Mouse (Mus musculus) stomach, embryonic 15.5 days (tissue): Measurements from ENCODE around the gene Tmprss11b. TPM values are rescaled to one million over a fixed set of nuclear protein-coding genes. Genes with fewer than 3 reads are reported as not detected.
"Not testable (repeated sequence)": the region's sequence is repeated elsewhere in the genome, so short reads cannot be mapped to it uniquely, and the experiment has no call there.

Experiments used
- ATAC-seq: fragments of 200-750 bp; cut with Nextera tagmentation; 2 replicates; pipeline ENCODE4 v1.8.0; 2017; ENCODE audit warnings: low read depth, moderate number of reproducible peaks, moderate TSS enrichment; ENCODE audit not compliant: insufficient read depth, low FRiP score
- H3K27ac ChIP-seq: fragments of 300-500 bp; sonication (generic); 2 replicates; pipeline ENCODE4 v1.5.1; 2015; ENCODE audit warnings: mild to moderate bottlenecking, inconsistent platforms
- H3K27me3 ChIP-seq: fragments of 300-500 bp; sonication (generic); replicated peaks from 2 replicates; pipeline ENCODE4 v1.6.1; 2015; ENCODE audit warnings: inconsistent platforms
- H3K36me3 ChIP-seq: fragments of 300-500 bp; sonication (generic); 2 replicates; pipeline ENCODE4 v1.6.1; 2015; ENCODE audit warnings: inconsistent platforms
- H3K4me1 ChIP-seq: fragments of 300-500 bp; sonication (generic); 2 replicates; pipeline ENCODE4 v1.6.1; 2015; ENCODE audit warnings: inconsistent platforms
- H3K4me2 ChIP-seq: fragments of 300-500 bp; sonication (generic); 2 replicates; pipeline ENCODE4 v1.6.1; 2015; ENCODE audit warnings: mild to moderate bottlenecking, inconsistent platforms
- H3K4me3 ChIP-seq: fragments of 300-500 bp; sonication (generic); replicated peaks from 2 replicates; pipeline ENCODE4 v1.5.1; 2015; ENCODE audit warnings: inconsistent platforms
- H3K9ac ChIP-seq: fragments of 300-500 bp; sonication (generic); 2 replicates; pipeline ENCODE4 v1.6.1; 2015; ENCODE audit warnings: inconsistent platforms
- H3K9me3 ChIP-seq: fragments of 300-500 bp; sonication (generic); 2 replicates; pipeline ENCODE4 v1.6.1; 2016; ENCODE audit warnings: inconsistent platforms
- WGBS: fragments of 180-500 bp; shearing (Covaris S2); methylation state at CpG from one replicate; pipeline ENCODE4 v1.1.7; 2015; 5-methylcytosine and 5-hydroxymethylcytosine counted together
- polyA plus RNA-seq: library from polyadenylated mRNA; unstranded; fragments of >200 nt; fragmentation: Nextera tagmentation; extraction: Ambion mirVana; gene quantifications from 2 replicates; pipeline ENCODE4 v1.2.1, GENCODE M21; 2015

The Tmprss11b gene
- polyA plus RNA-seq: 3.2 and 6.0 TPM in 2 replicates

- H3K27me3 ChIP-seq: no peaks in the 10 kb centered on the region
- no peak within 1 kb of the TSS for H3K4me2 ChIP-seq
- H3K36me3 ChIP-seq: no peaks in the 10 kb centered on the region
- no peaks in the 10 kb centered on the region for H3K9me3 ChIP-seq
- no peak within 1 kb of the TSS for H3K27ac ChIP-seq
- H3K4me1 ChIP-seq: no peaks in the 10 kb centered on the region
- no peak within 1 kb of the TSS for H3K4me3 ChIP-seq
- no peak within 1 kb of the TSS for H3K9ac ChIP-seq
- no peak for ATAC-seq
- WGBS: 48% methylated on average over 5 of the region's 5 CpGs
Observed at GRCm38 (mm10) chr5:86676262-86676661, at the start of gene Tmprss11b. Gene Tmprss11b (minus strand): TSS chr5:86676362.

DNA sequence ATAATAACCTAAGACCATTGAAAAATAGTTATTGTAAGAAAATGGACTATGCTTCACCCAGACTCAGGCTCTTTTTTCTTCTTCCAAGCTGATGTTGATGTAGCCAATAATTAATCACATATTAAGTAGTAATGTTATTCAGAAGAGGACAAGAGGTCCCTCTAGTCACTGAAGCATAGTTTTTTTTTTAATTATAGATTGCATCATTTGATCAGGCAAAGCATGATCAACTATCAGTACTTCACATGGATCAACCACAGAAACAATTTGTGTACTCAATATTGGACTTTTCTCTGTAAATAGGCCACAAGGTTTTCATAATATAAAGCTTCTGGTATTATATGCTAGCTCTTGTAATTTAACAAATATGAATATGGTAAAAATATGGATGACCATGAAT lies 48.9 kb upstream of the Tmprss11b start:
- no peak overlapping the region for H3K27ac ChIP-seq
- H3K36me3 ChIP-seq: no peaks in the 10 kb centered on the region
- H3K27me3 ChIP-seq: no peaks in the 10 kb centered on the region
- no peak overlapping the region for H3K4me3 ChIP-seq
- H3K9ac ChIP-seq: no peak overlapping the region
- no peak for ATAC-seq
- H3K9me3 ChIP-seq: no peaks in the 10 kb centered on the region
- no peaks in the 10 kb centered on the region for H3K4me1 ChIP-seq
- H3K4me2 ChIP-seq: no peak overlapping the region

DNA sequence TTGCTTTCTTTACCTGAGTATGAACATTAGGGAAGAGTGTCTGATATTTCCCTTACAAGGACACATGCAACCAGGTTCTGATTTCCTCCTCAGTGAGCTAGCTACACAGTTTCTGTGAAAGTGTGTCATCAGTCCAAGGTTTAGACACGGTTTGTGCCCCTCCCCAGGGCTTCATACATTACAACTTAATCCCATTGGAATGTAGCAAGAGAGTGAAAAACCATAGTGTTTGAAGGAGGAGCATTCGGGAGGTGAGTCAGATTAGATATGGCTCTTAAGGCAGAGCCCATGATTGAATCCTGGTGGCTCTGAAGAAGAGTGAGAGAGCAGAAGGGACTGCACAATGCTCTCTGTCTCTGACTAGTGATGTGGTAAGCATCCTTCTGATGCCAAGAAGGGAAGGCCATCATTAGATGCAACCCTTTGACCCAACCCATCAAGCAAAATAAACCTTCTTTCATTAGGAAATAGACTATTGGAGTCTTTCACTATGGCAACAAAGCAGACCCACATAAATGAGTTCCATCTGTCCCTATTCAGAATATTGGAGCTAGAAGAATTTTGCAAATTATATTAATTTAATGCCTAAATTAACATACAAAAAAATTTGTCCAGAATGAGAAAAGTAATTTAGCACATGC lies 46.8 kb upstream of the Tmprss11b start:
- 50% methylated on average over 2 of the region's 2 CpGs for WGBS

DNA sequence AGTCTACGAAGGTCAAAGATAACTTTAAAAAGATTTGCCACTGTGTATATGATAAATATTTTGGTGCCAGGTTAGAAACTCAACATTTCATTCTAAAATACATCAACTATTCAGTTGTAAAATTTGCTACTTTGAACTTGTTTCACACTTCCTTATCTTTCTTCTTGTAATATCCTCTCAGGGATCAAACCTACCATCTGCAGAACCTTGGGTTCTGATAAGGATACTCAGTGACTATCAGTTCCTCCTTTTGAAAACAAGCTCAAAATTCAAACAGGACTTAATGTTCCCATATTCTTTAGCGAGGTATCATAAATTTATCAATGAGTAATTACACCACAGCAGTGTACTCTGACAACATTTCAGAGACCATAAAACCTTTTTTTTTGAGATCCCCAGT lies 38.8 kb upstream of the Tmprss11b start:
- Histone ChIP-seq H3K4me1 (no peaks in the 10 kb centered on the region), H3K4me2 (no peak overlapping the region), H3K27ac (no peak overlapping the region), H3K9ac (no peak overlapping the region), H3K36me3 (no peaks in the 10 kb centered on the region), H3K4me3 (no peak overlapping the region), H3K27me3 (no peaks in the 10 kb centered on the region), H3K9me3 (no peaks in the 10 kb centered on the region)
- 73% methylated on average over 2 of the region's 2 CpGs for WGBS
- no peak for ATAC-seq

More for the DNA sequence above, 46.8 kb upstream of the Tmprss11b start:
- Histone ChIP-seq H3K4me3 (no peak overlapping the region), H3K27ac (no peak overlapping the region), H3K4me1 (no peaks in the 10 kb centered on the region), H3K4me2 (no peak overlapping the region), H3K27me3 (no peaks in the 10 kb centered on the region), H3K9ac (no peak overlapping the region), H3K36me3 (no peaks in the 10 kb centered on the region), H3K9me3 (no peaks in the 10 kb centered on the region)
- no peak for ATAC-seq

DNA sequence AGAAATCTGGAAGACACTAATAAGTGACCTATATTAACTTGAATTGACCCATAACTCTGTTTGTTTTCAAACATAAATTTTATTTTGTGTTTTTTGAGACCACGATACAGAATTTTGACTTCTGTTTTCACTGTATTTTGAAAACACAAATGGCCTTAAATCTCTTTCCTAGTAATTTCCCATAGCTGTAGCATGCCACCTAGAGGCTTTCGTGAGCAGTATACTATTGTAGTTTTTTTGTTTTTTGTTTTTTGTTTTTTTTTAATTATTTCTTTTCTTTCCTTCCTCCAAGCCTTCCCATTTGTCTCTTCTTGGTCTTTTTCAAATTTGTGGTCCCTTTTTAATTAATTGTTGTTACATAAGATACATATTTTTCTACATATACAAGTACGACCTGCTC lies 28.8 kb upstream of the Tmprss11b start:
- WGBS: 79% methylated on average over 3 of the region's 3 CpGs
- Histone ChIP-seq H3K9ac (no peak overlapping the region), H3K4me3 (no peak overlapping the region), H3K4me1 (no peaks in the 10 kb centered on the region), H3K36me3 (no peaks in the 10 kb centered on the region), H3K4me2 (no peak overlapping the region), H3K27me3 (no peaks in the 10 kb centered on the region), H3K9me3 (no peaks in the 10 kb centered on the region), H3K27ac (no peak overlapping the region)
- ATAC-seq: no peak

DNA sequence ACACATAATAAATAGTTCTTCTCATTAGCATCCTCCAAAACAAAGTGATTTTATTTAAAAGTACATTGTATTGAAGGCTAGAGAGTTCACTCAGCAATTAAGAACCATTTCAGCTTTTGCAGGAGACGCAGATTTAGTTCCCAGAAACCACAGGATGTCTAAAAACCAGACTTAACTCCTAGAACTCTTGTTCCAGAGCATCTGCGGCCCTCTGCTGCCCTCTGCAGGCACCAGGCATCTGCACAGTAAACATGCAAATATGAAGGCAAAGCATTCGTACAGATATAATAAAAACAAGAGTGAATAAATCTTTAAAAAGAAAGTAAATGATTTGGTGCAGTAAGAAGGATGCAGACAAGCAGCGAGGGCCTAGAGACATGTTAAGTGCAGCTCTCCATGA lies 8.5 kb upstream of the Tmprss11b start:
- Histone ChIP-seq H3K4me3 (no peak overlapping the region), H3K9ac (no peak overlapping the region), H3K4me2 (no peak overlapping the region), H3K9me3 (no peaks in the 10 kb centered on the region), H3K4me1 (no peaks in the 10 kb centered on the region), H3K27ac (no peak overlapping the region), H3K36me3 (no peaks in the 10 kb centered on the region), H3K27me3 (no peaks in the 10 kb centered on the region)
- 59% methylated on average over 4 of the region's 4 CpGs for WGBS
- ATAC-seq: no peak

DNA sequence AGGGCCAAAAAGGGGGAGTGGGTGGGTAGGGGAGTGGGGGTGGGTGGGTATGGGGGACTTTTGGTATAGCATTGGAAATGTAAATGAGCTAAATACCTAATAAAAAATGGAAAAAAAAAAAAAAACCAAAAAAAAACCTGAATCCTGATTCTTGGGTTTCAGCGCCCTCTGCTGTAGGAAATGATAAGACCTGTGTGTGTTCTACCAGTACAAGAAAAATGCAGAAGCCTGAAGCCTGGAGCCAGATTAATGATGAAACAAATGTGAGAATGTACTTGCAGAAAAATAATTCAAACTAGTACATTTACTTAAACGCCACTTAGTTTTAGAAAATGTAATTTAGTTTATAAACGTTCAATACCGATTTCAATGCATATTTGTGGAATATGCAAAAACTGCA lies 27.0 kb downstream of the Tmprss11b start:
- not testable (repeated sequence) for H3K27me3 ChIP-seq, H3K4me1 ChIP-seq, H3K36me3 ChIP-seq, H3K9ac ChIP-seq, H3K9me3 ChIP-seq, H3K4me2 ChIP-seq, H3K27ac ChIP-seq, H3K4me3 ChIP-seq, ATAC-seq
- WGBS: 22% methylated on average over 4 of the region's 4 CpGs

DNA sequence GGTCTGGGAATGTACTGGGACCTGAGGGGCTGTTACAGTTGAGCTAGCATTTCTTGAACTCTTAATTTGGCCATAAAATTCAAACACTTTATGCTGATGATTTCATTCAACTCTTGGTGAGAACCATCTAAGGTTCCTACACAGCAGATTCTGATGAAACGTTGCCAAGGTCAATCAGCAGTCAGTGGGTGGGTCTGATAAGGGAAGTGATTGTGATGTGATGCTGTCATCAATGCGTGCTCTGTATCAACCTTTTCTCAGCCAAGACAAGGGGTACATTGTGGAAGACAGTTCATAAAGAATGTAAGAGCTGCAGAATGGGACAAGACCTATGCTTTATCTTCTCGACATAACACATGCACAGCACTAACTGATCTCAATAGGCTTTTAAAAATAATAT lies 35.4 kb downstream of the Tmprss11b start:
- H3K4me2 ChIP-seq: no peak overlapping the region
- H3K4me3 ChIP-seq: no peak overlapping the region
- no peak overlapping the region for H3K9ac ChIP-seq
- no peaks in the 10 kb centered on the region for H3K36me3 ChIP-seq
- 60% methylated on average over 3 of the region's 3 CpGs for WGBS
- H3K27ac ChIP-seq: no peak overlapping the region
- ATAC-seq: no peak
- H3K9me3 ChIP-seq: no peaks in the 10 kb centered on the region
- H3K27me3 ChIP-seq: no peaks in the 10 kb centered on the region
- H3K4me1 ChIP-seq: no peaks in the 10 kb centered on the region

GRCm38 (mm10) chr5:86632324-86632723 lies 43.8 kb downstream of the Tmprss11b start, which contains the start of gene Tmprss11f:
Gene Tmprss11f (minus strand): TSS chr5:86632424.
- no peak for ATAC-seq
- Histone ChIP-seq H3K9me3 (no peaks in the 10 kb centered on the region), H3K27me3 (no peaks in the 10 kb centered on the region), H3K4me3 (no peak within 1 kb of the TSS), H3K4me2 (no peak within 1 kb of the TSS), H3K9ac (no peak within 1 kb of the TSS), H3K4me1 (no peaks in the 10 kb centered on the region), H3K27ac (no peak within 1 kb of the TSS), H3K36me3 (no peaks in the 10 kb centered on the region)
- 50% methylated on average over 5 of the region's 5 CpGs for WGBS

DNA sequence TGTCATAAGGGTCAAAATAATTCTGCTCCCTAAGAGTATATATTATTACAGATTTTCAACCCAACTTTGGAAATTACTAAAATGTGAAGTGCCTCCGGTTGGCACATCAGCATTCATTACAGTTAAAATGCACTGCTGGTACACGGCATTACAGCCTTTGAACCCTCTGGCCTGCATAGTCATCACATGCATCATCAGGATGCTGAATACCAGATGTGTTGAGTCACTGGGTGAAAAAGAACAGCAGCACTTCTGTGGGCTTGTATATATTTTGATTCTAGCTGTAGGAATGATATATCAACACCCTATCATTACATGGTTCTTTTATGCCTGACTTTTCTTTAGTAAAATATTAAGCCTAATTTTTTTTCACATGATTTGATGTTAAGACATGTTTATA lies 45.5 kb downstream of the Tmprss11b start:
- H3K27me3 ChIP-seq: no peaks in the 10 kb centered on the region
- H3K4me3 ChIP-seq: no peak overlapping the region
- 62% methylated on average over 2 of the region's 2 CpGs for WGBS
- no peak overlapping the region for H3K9ac ChIP-seq
- no peaks in the 10 kb centered on the region for H3K9me3 ChIP-seq
- no peaks in the 10 kb centered on the region for H3K36me3 ChIP-seq
- no peak overlapping the region for H3K4me2 ChIP-seq
- H3K27ac ChIP-seq: no peak overlapping the region
- ATAC-seq: no peak
- H3K4me1 ChIP-seq: no peaks in the 10 kb centered on the region

DNA sequence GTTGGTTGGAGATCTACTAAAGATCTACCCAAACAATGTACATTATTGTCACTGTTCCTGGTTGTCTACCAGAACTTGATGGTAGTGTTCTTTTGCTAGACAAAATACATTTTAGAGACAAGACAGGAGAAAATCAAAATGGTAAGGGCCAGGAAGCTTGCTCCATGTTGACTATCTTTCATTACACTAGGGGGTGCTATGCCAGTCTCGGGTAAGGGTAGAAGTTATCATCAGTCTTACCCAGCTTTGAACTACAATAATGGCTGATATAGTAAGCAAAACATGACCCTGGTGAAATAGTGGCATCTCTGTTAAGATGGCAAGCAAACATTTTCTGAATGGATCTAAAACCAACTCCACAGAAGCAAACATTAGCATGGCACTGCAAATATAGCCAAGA lies 54.4 kb downstream of the Tmprss11b start:
- Histone ChIP-seq H3K4me1 (no peaks in the 10 kb centered on the region), H3K9me3 (no peaks in the 10 kb centered on the region), H3K9ac (no peak overlapping the region), H3K27me3 (no peaks in the 10 kb centered on the region), H3K27ac (no peak overlapping the region), H3K36me3 (no peaks in the 10 kb centered on the region), H3K4me3 (no peak overlapping the region), H3K4me2 (no peak overlapping the region)
- ATAC-seq: no peak
- WGBS: 73% methylated on average over 1 of the region's 1 CpGs
